Mouse (Mus musculus): ENCODE data around the gene Rac1. TPM values are rescaled to one million over a fixed set of nuclear protein-coding genes. Genes with fewer than 3 reads are reported as not detected.
A peak's percentile ranks its signal among the peaks of the same experiment; 100 is the strongest.
"Not testable (repeated sequence)": the region's sequence is repeated elsewhere in the genome, so short reads cannot be mapped to it uniquely, and the experiment has no call there.

The Rac1 gene
- polyA plus RNA-seq, 1 experiment = 275 TPM

DNA sequence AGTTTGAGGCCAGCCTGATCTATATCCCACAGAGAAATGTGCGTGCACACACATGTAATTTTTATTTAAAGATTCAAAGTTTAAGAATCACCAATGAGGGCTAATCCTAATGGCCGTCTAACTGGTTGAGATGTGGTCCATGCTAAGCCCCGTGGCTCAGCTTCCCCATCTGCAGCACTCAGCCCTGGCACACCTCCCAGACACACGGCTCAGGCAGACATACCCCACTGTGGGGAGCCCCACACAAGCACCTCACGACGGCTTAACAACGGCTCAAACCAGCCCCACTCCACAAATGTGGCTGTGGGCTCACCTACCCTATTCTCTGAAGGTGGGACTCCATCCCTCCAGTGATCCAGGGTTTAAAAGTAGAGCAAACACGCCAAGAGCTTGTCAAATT is 22.8 kb downstream of the Rac1 start:
- 91% methylated on average over 8 of the region's 8 CpGs for WGBS
- no peak for TF ChIP-seq POLR2A (IDR thresholded peaks at IDR 0.05; ENCODE audit: control insufficient read depth, extremely low read depth, insufficient read depth, low read length, poor library complexity)
- TF ChIP-seq CTCF (IDR thresholded peaks at IDR 0.05; ENCODE audit: borderline replicate concordance, control insufficient read depth, extremely low read depth, insufficient read depth, low read length, poor library complexity) = no peak
- Histone ChIP-seq H3K27ac (ENCODE audit: control insufficient read depth, insufficient read depth, low read length) (no peak overlapping the region), H3K4me3 (ENCODE audit: control insufficient read depth, insufficient read depth, low read length) (no peak overlapping the region), H3K27me3 (ENCODE audit: control insufficient read depth, insufficient read depth, low read length) (no peaks in the 10 kb centered on the region), H3K4me1 (replicated peaks; ENCODE audit: control insufficient read depth, insufficient read depth, low read length) (0 out of 2 replicates have a peak, but pooled peaks cover 3% of the 10 kb centered on the region), H3K36me3 (ENCODE audit: control insufficient read depth, insufficient read depth, low read length) (peaks cover 40% of the 10 kb centered on the region)
- DNase-seq = no peak

DNA sequence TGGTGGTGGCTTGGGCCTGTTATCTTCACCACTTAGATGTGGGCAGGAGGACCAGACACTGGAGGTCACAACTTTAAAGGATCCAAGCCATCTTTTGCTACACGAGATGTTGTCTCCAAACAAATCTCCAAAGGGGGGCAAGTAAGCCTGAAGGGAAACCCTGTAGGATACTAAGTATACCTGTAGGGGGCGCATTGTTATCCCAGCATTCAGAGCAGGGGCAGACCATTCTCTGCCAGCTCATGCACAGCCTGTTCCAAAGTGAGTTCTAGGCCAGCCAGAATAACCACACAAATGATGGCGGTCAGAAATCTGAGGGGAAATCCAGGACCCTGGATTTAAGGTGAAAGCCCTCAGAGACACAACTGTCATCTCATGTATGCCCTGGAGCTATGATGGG is 23.4 kb downstream of the Rac1 start:
- Histone ChIP-seq H3K27me3 (ENCODE audit: control insufficient read depth, insufficient read depth, low read length) (no peaks in the 10 kb centered on the region), H3K4me1 (replicated peaks; ENCODE audit: control insufficient read depth, insufficient read depth, low read length) (peaks cover 8% of the 10 kb centered on the region), H3K36me3 (ENCODE audit: control insufficient read depth, insufficient read depth, low read length) (peaks cover 40% of the 10 kb centered on the region), H3K4me3 (ENCODE audit: control insufficient read depth, insufficient read depth, low read length) (no peak overlapping the region), H3K27ac (ENCODE audit: control insufficient read depth, insufficient read depth, low read length) (no peak overlapping the region)
- WGBS = 87% methylated on average over 3 of the region's 3 CpGs
- TF ChIP-seq POLR2A (IDR thresholded peaks at IDR 0.05; ENCODE audit: control insufficient read depth, extremely low read depth, insufficient read depth, low read length, poor library complexity) (no peak), CTCF (IDR thresholded peaks at IDR 0.05; ENCODE audit: borderline replicate concordance, control insufficient read depth, extremely low read depth, insufficient read depth, low read length, poor library complexity) (no peak)
- peak; percentile 29 for DNase-seq

DNA sequence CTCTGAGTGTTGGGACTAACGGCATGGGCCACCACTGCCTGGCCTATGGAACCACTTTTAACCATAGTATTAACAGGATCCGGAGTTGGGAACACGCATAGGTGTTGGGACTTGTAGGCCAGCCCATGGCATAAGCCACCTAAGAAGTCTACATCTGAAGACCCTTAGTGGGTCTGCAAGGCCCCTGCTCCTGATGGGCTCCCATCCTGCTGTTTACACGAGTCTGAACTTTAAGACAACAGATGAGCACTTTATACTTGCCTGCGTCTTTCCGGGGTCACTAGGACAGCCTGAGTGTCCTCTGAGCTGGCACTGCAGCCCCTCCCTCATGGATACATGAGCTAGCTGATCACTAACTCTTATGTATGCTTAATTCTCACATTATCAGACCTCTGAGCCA is 24.1 kb downstream of the Rac1 start:
- TF ChIP-seq POLR2A (IDR thresholded peaks at IDR 0.05; ENCODE audit: control insufficient read depth, extremely low read depth, insufficient read depth, low read length, poor library complexity) (no peak), CTCF (IDR thresholded peaks at IDR 0.05; ENCODE audit: borderline replicate concordance, control insufficient read depth, extremely low read depth, insufficient read depth, low read length, poor library complexity) (no peak)
- H3K27ac ChIP-seq (ENCODE audit: control insufficient read depth, insufficient read depth, low read length) = no peak overlapping the region
- H3K4me1 ChIP-seq (replicated peaks; ENCODE audit: control insufficient read depth, insufficient read depth, low read length) = peaks cover 7% of the 10 kb centered on the region
- no peak for DNase-seq
- H3K27me3 ChIP-seq (ENCODE audit: control insufficient read depth, insufficient read depth, low read length) = no peaks in the 10 kb centered on the region
- peaks cover 36% of the 10 kb centered on the region for H3K36me3 ChIP-seq (ENCODE audit: control insufficient read depth, insufficient read depth, low read length)
- WGBS = 98% methylated on average over 6 of the region's 6 CpGs
- H3K4me3 ChIP-seq (ENCODE audit: control insufficient read depth, insufficient read depth, low read length) = no peak overlapping the region

DNA sequence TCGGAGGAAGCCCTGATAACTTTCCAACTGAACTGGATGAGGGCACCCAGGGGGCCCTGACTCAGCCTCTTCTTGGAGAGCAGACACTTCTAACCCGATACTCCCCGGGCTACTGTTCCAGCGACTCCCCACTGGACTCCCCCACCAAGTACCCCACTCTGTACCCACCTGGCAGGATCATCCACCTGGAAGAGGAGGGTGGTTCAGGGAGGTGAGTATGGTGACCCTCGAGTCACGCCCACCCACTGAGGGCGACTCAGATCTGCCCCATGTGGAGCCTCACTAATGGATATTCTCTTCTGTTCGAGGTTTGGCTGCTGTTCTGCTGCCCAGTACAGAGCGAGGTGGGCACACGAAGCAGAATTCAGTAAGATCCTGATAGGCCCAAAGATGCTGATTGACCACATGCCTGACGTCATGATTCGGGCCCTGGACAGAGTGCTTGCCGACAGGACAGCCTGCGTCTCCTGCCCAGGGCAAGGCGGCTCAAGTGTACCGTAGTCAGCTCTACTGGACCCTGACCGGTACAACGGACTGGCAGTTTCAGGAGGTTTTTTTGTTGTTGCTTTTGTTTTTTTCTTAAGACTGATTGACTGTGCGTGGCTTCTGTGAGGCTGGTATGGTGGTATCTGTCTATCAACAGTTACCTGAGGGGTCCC is 24.8 kb downstream of the Rac1 start:
- TF ChIP-seq CTCF (IDR thresholded peaks at IDR 0.05; ENCODE audit: borderline replicate concordance, control insufficient read depth, extremely low read depth, insufficient read depth, low read length, poor library complexity) (no peak), POLR2A (IDR thresholded peaks at IDR 0.05; ENCODE audit: control insufficient read depth, extremely low read depth, insufficient read depth, low read length, poor library complexity) (no peak)
- H3K36me3 ChIP-seq (ENCODE audit: control insufficient read depth, insufficient read depth, low read length) = peaks cover 31% of the 10 kb centered on the region
- 95% methylated on average over 19 of the region's 19 CpGs for WGBS
- H3K4me3 ChIP-seq (ENCODE audit: control insufficient read depth, insufficient read depth, low read length) = no peak overlapping the region
- H3K27me3 ChIP-seq (ENCODE audit: control insufficient read depth, insufficient read depth, low read length) = no peaks in the 10 kb centered on the region
- peaks cover 7% of the 10 kb centered on the region for H3K4me1 ChIP-seq (replicated peaks; ENCODE audit: control insufficient read depth, insufficient read depth, low read length)
- no peak overlapping the region for H3K27ac ChIP-seq (ENCODE audit: control insufficient read depth, insufficient read depth, low read length)
- DNase-seq = no peak

DNA sequence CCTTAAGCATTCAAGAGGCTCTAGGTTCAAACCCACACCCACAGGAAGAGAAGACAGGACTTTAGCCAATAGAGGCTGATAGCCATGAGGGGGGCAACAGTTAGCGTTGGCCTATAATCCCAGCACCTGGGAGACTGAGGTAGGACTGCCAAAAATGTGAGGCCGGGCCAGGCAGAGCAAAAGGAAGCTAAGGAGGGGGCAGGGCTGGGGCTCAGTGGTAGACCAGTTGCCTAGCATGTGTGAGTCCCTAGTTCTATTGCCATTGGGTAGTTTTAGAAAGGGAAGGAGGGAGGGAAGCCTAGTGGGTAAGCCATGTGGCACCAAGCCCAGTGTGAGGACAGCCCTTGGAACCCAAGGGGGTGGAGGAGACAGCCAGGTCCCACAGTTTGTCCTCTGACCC is 26.2 kb downstream of the Rac1 start:
- H3K36me3 ChIP-seq (ENCODE audit: control insufficient read depth, insufficient read depth, low read length) = peaks cover 18% of the 10 kb centered on the region
- no peak for DNase-seq
- no peak overlapping the region for H3K4me3 ChIP-seq (ENCODE audit: control insufficient read depth, insufficient read depth, low read length)
- TF ChIP-seq POLR2A (IDR thresholded peaks at IDR 0.05; ENCODE audit: control insufficient read depth, extremely low read depth, insufficient read depth, low read length, poor library complexity) = no peak
- TF ChIP-seq CTCF (IDR thresholded peaks at IDR 0.05; ENCODE audit: borderline replicate concordance, control insufficient read depth, extremely low read depth, insufficient read depth, low read length, poor library complexity) = no peak
- WGBS = 68% methylated on average over 2 of the region's 2 CpGs
- no peak overlapping the region for H3K27ac ChIP-seq (ENCODE audit: control insufficient read depth, insufficient read depth, low read length)
- H3K27me3 ChIP-seq (ENCODE audit: control insufficient read depth, insufficient read depth, low read length) = no peaks in the 10 kb centered on the region
- peaks cover 7% of the 10 kb centered on the region for H3K4me1 ChIP-seq (replicated peaks; ENCODE audit: control insufficient read depth, insufficient read depth, low read length)

DNA sequence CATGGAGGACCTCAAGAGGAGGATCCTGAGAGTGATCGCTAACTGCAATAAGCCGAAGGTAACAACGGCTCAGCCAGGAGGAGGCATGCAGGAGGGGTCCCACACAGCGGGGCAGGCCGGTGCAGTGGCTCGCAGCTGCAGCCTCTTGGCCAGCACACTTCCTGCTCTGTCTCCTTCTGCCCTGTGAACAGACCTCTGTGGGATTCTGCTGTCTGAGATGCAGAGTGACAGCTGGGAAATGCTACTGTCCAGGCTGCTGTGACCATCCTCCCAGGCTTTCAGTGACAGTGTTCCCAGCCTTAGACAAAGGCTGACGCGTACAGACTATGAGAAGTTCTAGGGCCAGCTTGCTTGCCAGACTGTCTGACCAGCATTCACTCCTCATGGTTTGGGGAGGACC is 26.7 kb downstream of the Rac1 start:
- WGBS = 51% methylated on average over 8 of the region's 8 CpGs
- no peak overlapping the region for H3K4me3 ChIP-seq (ENCODE audit: control insufficient read depth, insufficient read depth, low read length)
- peaks cover 7% of the 10 kb centered on the region for H3K4me1 ChIP-seq (replicated peaks; ENCODE audit: control insufficient read depth, insufficient read depth, low read length)

DNA sequence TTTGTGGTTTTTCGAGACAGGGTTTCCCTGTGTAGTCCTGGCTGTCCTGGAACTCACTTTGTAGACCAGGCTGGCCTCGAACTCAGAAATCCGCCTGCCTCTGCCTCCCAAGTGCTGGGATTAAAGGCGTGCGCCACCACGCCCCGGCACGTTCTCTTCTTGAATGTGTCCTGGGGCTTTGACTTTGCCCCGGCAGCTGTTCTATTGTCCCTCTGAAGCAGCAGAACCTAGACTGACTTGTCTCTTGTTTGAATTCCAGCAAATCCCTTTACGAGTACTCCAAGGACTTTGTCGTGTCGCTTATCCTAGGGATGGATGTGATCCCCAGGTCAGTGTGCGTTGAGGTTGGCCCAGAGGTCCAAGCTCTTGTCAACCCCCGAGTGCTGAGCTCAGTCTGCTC is 27.1 kb downstream of the Rac1 start:
- not testable (repeated sequence) for H3K4me1 ChIP-seq (replicated peaks; ENCODE audit: control insufficient read depth, insufficient read depth, low read length); H3K4me3 ChIP-seq (ENCODE audit: control insufficient read depth, insufficient read depth, low read length); H3K27me3 ChIP-seq (ENCODE audit: control insufficient read depth, insufficient read depth, low read length); H3K27ac ChIP-seq (ENCODE audit: control insufficient read depth, insufficient read depth, low read length); DNase-seq
- peaks cover 16% of the 10 kb centered on the region for H3K36me3 ChIP-seq (ENCODE audit: control insufficient read depth, insufficient read depth, low read length)
- 91% methylated on average over 14 of the region's 14 CpGs for WGBS

More for the DNA sequence above, 26.7 kb downstream of the Rac1 start:
- H3K27ac ChIP-seq (ENCODE audit: control insufficient read depth, insufficient read depth, low read length) = no peak overlapping the region
- H3K36me3 ChIP-seq (ENCODE audit: control insufficient read depth, insufficient read depth, low read length) = peaks cover 18% of the 10 kb centered on the region
- TF ChIP-seq POLR2A (IDR thresholded peaks at IDR 0.05; ENCODE audit: control insufficient read depth, extremely low read depth, insufficient read depth, low read length, poor library complexity) = no peak
- TF ChIP-seq CTCF (IDR thresholded peaks at IDR 0.05; ENCODE audit: borderline replicate concordance, control insufficient read depth, extremely low read depth, insufficient read depth, low read length, poor library complexity) = no peak
- DNase-seq = no peak
- H3K27me3 ChIP-seq (ENCODE audit: control insufficient read depth, insufficient read depth, low read length) = no peaks in the 10 kb centered on the region

Measured in thymus, adult 2 months (tissue).